Mouse (Mus musculus): ENCODE data around the gene Gm10718. TPM values are rescaled to one million over a fixed set of nuclear protein-coding genes. Genes with fewer than 3 reads are reported as not detected.
"Not testable (repeated sequence)": the region's sequence is repeated elsewhere in the genome, so short reads cannot be mapped to it uniquely, and the experiment has no call there.

Gene Gm10718
- polyA plus RNA-seq, 1 experiment from 2014 or later: 0.96 TPM

DNA sequence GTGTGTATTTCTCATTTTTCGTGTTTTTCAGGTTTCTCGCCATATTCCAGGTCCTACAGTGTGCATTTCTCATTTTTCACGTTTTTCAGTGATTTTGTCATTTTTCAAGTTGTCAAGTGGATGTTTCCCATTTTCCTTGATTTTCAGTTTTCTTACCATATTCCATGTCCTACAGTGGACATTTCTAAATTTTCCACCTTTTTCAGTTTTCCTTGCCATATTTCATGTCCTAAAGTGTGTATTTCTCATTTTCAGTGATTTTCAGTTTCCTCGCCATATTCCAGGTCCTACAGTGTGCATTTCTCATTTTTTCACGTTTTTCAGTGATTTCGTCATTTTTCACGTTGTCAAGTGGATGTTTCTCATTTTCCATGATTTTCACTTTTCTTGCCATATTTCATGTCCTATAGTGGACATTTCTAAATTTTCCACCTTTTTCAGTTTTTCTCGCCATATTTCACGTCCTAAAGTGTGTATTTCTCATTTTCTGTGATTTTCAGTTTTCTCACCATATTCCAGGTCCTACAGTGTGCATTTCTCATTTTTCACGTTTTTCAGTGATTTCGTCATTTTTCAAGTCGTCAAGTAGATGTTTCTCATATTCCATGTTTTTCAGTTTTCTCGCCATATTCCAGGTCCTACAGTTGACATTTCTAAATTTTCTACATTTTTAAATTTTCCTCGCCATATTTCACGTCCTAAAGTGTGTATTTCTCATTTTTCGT, 6.1 kb downstream of the Gm10718 start:
- not testable (repeated sequence) for ATAC-seq (ENCODE audit: low FRiP score, low read depth); H3K36me3 ChIP-seq; H3K4me2 ChIP-seq; H3K4me3 ChIP-seq; H3K9ac ChIP-seq; H3K27me3 ChIP-seq; H3K4me1 ChIP-seq (replicated peaks); H3K27ac ChIP-seq (replicated peaks); H3K9me3 ChIP-seq
- 67% methylated on average over 13 of the region's 16 CpGs for WGBS

DNA sequence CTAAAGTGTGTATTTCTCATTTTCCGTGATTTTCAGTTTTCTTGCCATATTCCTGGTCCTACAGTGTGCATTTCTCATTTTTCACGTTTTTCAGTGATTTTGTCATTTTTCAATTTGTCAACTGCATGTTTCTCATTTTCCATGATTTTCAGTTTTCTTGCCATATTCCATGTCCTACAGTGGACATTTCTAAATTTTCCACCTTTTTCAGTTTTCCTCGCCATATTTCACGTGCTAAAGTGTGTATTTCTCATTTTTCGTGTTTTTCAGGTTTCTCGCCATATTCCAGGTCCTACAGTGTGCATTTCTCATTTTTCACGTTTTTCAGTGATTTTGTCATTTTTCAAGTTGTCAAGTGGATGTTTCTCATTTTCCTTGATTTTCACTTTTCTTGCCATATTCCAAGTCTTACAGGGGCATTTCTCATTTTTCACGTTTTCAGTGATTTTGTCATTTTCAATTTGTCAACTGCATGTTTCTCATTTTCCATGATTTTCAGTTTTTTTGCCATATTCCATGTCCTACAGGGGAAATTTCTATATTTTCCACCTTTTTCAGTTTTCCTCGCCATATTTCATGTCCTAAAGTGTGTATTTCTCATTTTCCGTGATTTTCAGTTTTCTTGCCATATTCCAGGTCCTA, 7.5 kb downstream of the Gm10718 start:
- not testable (repeated sequence) for H3K27ac ChIP-seq (replicated peaks); H3K4me1 ChIP-seq (replicated peaks)
- peak; percentile 51; the same call in 1 of the 2 replicates for ATAC-seq (ENCODE audit: low FRiP score, low read depth)

DNA sequence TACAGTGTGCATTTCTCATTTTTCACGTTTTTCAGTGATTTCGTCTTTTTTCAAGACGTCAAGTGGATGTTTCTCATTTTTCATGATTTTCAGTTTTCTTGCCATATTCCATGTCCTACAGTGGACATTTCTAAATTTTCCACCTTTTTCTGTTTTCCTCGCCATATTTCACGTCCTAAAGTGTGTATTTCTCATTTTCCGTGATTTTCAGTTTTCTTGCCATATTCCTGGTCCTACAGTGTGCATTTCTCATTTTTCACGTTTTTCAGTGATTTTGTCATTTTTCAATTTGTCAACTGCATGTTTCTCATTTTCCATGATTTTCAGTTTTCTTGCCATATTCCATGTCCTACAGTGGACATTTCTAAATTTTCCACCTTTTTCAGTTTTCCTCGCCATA, 11.0 kb downstream of the Gm10718 start, which contains the start of gene Gm17535:
Gene Gm17535, plus strand, starts transcription at position 301 of the 400 bp plus-strand sequence.
- not testable (repeated sequence) for H3K4me2 ChIP-seq; H3K9me3 ChIP-seq; H3K27ac ChIP-seq (replicated peaks); H3K27me3 ChIP-seq; ATAC-seq (ENCODE audit: low FRiP score, low read depth); H3K9ac ChIP-seq; H3K36me3 ChIP-seq; H3K4me3 ChIP-seq; H3K4me1 ChIP-seq (replicated peaks)
- 50% methylated on average over 1 of the region's 8 CpGs for WGBS

More for the DNA sequence above, 7.5 kb downstream of the Gm10718 start:
- WGBS: 67% methylated on average over 2 of the region's 10 CpGs
- H3K27me3 ChIP-seq, H3K4me2 ChIP-seq, H3K9ac ChIP-seq, H3K4me3 ChIP-seq, H3K9me3 ChIP-seq, H3K36me3 ChIP-seq: not testable (repeated sequence)

- not testable (repeated sequence) for H3K27ac ChIP-seq (replicated peaks); H3K4me3 ChIP-seq; ATAC-seq (ENCODE audit: low FRiP score, low read depth); H3K4me2 ChIP-seq; H3K9ac ChIP-seq; H3K9me3 ChIP-seq; H3K4me1 ChIP-seq (replicated peaks); H3K27me3 ChIP-seq; H3K36me3 ChIP-seq
- WGBS: 81% methylated on average over 8 of the region's 8 CpGs
Observed at GRCm38 (mm10) chr9:3036577-3036976, 13.2 kb downstream of the Gm10718 start, which contains the start of gene Gm10715. TSS of gene Gm10715 (plus strand) at chr9:3036877.

- 69% methylated on average over 4 of the region's 4 CpGs for WGBS
- H3K36me3 ChIP-seq; H3K4me1 ChIP-seq (replicated peaks); H3K9me3 ChIP-seq; H3K4me2 ChIP-seq; H3K27ac ChIP-seq (replicated peaks); H3K27me3 ChIP-seq; ATAC-seq (ENCODE audit: low FRiP score, low read depth); H3K9ac ChIP-seq; H3K4me3 ChIP-seq: not testable (repeated sequence)
Observed at GRCm38 (mm10) chr9:3038161-3038560, 14.8 kb downstream of the Gm10718 start.

Small RNA genes within 50 kb of the gene (microRNA-seq; reads per million reads assigned to microRNA genes)
- not detected for gene Mir101c

Other genes with a start within 250 kb of the Gm10718 start
- not detected in 2 replicates for gene Gm10722, start 22.6 kb upstream of the Gm10718 start, polyA plus RNA-seq (2015; fragmentation: Nextera tagmentation; extraction: Ambion mirVana)
- gene Gm11168, start 20.2 kb upstream of the Gm10718 start, polyA plus RNA-seq (2015; fragmentation: Nextera tagmentation; extraction: Ambion mirVana): 0.25 TPM in 1 of 2 replicates, not detected in the other
- not detected in 2 replicates for gene Gm10721, start 10.4 kb upstream of the Gm10718 start, polyA plus RNA-seq (2015; fragmentation: Nextera tagmentation; extraction: Ambion mirVana)
- not detected in 2 replicates for gene Gm10720, start 7.9 kb upstream of the Gm10718 start, polyA plus RNA-seq (2015; fragmentation: Nextera tagmentation; extraction: Ambion mirVana)
- gene Gm10719, start 6.1 kb upstream of the Gm10718 start, polyA plus RNA-seq (2015; fragmentation: Nextera tagmentation; extraction: Ambion mirVana): 0.31 TPM in 1 of 2 replicates, not detected in the other
- 0.48 TPM in 1 of 2 replicates, not detected in the other for gene Gm10717, start 1.9 kb downstream of the Gm10718 start, polyA plus RNA-seq (2015; fragmentation: Nextera tagmentation; extraction: Ambion mirVana)
- gene Gm17535, start 11.1 kb downstream of the Gm10718 start, polyA plus RNA-seq (2015; fragmentation: Nextera tagmentation; extraction: Ambion mirVana): not detected in 2 replicates
- not detected in 2 replicates for gene Gm10715, start 13.3 kb downstream of the Gm10718 start, polyA plus RNA-seq (2015; fragmentation: Nextera tagmentation; extraction: Ambion mirVana)

Data from hindbrain, embryonic 15.5 days (tissue).